Mouse (Mus musculus): ENCODE measurements around the gene Hoxd4.

The Hoxd4 gene

DNA sequence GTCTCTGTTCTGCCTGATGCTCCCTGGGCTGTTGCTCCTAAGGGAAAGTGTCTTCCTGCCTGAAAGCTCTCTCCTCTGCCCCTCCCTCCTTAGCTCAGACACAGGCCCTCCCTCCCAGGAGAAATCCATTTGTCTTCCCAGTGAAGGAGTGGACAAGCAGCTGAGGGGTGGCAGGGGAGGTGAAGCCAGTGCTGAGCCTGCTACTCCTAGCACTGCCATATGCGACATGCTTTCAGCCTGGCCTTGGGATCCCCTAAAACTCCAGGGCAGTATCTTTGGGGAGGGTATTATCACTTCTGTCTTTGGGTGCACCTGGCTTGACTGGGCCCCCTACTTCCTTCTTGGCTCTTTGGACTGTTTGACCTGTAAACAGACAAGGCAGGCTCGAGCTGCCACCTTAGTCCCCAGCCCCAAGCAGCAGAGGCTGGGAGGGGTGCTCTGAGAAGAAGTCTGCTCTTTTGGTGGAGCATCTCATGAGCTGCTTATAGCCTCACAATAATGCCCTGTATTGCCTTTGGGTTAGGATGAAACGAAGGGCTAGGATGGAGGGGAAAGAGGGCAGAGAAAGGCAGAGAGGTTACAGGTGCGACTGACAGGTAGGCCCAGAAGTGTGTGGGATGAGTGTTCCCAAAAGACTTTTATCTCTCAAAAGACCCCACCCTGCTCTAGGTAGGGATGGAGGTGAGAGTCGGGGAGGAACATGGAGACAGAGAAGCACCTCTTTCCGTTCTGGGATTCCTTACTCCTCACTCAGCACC lies 34.0 kb downstream of the Hoxd4 start:
- no peak for DNase-seq (ENCODE audit: low spot score in 2 of 2)

DNA sequence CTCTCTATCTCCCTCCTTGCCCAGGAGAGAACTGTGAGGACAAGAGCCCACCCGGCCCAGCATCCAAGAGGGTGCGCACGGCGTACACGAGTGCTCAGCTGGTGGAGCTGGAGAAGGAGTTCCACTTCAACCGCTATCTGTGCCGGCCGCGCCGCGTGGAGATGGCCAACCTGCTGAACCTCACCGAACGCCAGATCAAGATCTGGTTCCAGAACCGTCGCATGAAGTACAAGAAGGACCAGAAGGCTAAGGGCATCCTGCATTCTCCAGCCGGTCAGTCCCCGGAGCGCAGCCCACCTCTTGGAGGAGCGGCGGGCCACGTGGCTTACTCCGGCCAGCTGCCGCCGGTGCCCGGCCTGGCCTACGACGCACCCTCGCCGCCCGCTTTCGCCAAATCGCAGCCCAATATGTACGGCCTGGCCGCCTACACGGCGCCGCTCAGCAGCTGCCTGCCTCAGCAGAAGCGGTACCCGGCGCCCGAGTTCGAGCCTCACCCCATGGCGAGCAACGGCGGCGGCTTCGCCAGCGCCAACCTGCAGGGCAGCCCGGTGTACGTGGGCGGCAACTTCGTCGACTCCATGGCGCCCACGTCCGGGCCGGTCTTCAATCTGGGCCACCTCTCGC lies 34.7 kb downstream of the Hoxd4 start:
- no peak for DNase-seq (ENCODE audit: low spot score in 2 of 2)

DNA sequence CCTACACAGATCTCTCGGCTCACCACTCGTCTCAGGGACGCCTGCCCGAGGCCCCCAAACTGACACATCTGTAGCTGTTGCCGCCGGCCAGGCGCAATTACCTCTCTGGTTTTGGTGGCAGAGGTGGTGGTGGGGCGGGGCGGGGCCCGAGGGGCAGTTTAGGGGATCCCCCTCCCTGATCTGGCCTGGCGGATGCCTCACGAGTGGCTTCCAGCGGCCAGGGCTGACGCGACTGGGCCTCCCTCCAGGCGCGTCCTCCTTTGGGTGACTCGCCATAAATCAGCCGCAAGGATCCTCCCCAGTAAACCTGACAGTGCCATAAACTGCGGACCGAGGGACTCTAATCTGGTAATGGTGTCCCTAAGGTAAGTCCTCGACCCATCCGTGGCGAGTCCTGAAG lies 35.3 kb downstream of the Hoxd4 start:
- no peak for DNase-seq (ENCODE audit: low spot score in 2 of 2)

- DNase-seq (ENCODE audit: low spot score in 2 of 2) = no peak
Measured at GRCm38 (mm10) chr2:74747661-74748141, 36.0 kb downstream of the Hoxd4 start.

- DNase-seq (ENCODE audit: low spot score in 2 of 2) = no peak
Measured at GRCm38 (mm10) chr2:74748436-74748995, 36.8 kb downstream of the Hoxd4 start.

GRCm38 (mm10) chr2:74749337-74750121 lies 37.8 kb downstream of the Hoxd4 start:
- no peak for DNase-seq (ENCODE audit: low spot score in 2 of 2)

GRCm38 (mm10) chr2:74750731-74751250 lies 39.1 kb downstream of the Hoxd4 start:
- DNase-seq (ENCODE audit: low spot score in 2 of 2) = no peak

DNA sequence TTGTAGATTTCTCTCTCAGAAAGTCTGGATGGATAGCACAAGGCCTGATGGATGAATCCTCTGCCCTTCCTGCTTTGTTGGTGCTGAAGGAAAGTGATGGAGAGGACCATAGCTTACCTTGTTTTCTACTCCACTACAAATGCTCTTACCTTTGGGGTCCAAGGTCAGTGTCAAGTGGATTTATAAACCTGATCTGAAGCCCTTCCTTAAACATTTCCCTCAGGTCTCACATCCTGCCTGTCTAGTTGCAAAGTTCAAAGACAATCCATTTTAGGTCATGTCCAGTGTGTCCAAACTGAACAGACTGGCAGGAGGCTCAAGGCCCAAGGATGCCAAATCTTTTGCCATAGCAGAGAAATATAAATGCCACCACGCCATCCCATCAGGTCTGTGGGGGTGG lies 40.1 kb downstream of the Hoxd4 start:
- no peak for DNase-seq (ENCODE audit: low spot score in 2 of 2)

GRCm38 (mm10) chr2:74752431-74753174 lies 40.9 kb downstream of the Hoxd4 start:
- DNase-seq (ENCODE audit: low spot score in 2 of 2) = no peak

DNA sequence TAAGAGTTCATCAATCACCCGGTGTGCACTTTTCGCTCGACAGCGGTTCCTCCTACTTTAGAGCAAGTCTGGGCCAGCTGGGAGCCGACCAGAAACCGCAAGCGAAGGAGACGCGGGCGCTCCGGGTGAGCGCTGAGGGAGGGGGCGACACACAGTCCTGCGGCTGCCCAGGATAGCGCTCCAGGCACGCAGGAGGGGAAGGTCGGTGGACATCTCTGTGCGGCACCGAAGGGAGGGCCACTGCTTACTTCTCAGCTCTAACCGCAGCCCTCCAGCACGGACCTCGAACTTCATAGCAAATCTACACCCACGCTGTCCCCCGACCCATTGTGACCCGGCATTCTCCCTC lies 41.4 kb downstream of the Hoxd4 start:
- no peak for DNase-seq (ENCODE audit: low spot score in 2 of 2)

- no peak for DNase-seq (ENCODE audit: low spot score in 2 of 2)
Measured at GRCm38 (mm10) chr2:74753711-74754110, 42.0 kb downstream of the Hoxd4 start.

DNA sequence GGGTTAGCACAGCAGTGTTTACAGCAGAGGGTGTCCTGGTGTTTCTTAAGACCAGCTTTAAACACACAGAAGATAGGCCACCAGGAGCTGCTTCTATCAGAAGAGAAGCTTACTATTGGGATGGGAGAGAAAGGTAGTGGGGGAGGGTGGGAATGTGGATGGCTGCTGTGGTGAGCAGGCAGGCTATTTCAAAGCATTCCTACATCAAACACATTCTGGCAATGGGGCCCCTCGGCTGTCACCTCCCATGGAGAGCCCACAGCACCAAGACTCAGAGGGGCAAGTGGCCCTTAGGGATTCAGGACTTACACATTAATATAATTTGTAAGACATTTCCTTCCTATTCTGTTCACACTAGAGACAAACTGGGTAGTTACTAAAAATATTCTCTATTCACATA lies 48.4 kb downstream of the Hoxd4 start:
- no peak for DNase-seq (ENCODE audit: low spot score in 2 of 2)

DNA sequence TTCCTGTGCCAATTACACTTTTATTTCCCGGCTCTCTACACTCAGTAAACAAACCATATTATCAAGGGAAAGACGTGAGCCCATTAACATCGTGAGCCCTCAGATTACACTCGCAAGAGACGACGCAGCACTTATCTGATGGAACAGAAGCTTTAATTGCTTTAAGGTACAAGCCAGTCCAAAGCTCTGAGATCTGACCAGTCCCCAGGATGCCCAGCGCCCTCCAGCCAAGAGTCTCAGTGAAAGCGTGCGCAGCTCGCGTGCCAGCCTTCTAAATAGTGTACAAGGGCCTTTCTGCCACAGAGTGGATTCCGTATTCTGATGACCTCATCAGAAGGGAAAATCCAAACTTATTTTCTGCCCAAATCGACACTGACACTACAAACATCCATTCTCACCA lies 50.2 kb downstream of the Hoxd4 start:
- no peak for DNase-seq (ENCODE audit: low spot score in 2 of 2)

- no peak for DNase-seq (ENCODE audit: low spot score in 2 of 2)
Measured at GRCm38 (mm10) chr2:74762522-74763244, 51.0 kb downstream of the Hoxd4 start, which contains the start of gene Hoxd1. TSS of gene Hoxd1 (plus strand) at chr2:74762980.

- DNase-seq (ENCODE audit: low spot score in 2 of 2) = no peak
Measured at GRCm38 (mm10) chr2:74763245-74763735, 51.6 kb downstream of the Hoxd4 start.

DNA sequence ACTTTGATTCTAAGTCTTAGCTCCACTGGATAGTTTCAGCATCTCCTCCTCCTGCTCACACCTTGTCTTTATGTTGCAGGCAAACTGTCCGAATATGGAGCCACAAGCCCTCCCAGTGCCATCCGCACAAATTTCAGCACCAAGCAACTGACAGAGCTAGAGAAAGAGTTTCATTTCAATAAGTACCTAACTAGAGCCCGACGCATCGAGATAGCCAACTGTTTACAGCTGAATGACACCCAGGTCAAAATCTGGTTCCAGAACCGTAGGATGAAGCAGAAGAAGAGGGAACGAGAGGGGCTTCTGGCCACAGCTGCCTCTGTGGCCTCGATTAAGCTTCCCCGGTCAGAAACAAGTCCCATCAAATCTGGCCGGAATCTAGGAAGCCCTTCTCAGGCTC lies 52.2 kb downstream of the Hoxd4 start:
- no peak for DNase-seq (ENCODE audit: low spot score in 2 of 2)

- peak; percentile 9 to 11 for DNase-seq (ENCODE audit: low spot score in 2 of 2)
Measured at GRCm38 (mm10) chr2:74774359-74774758, 62.6 kb downstream of the Hoxd4 start.

GRCm38 (mm10) chr2:74777536-74778275 lies 66.0 kb downstream of the Hoxd4 start:
- no peak for DNase-seq (ENCODE audit: low spot score in 2 of 2)

Data from left cerebral cortex, adult 9 months (tissue).